Mouse (Mus musculus) lung, embryonic 14.5 days (tissue): ENCODE measurements around the gene Tln2. TPM values are rescaled to one million over a fixed set of nuclear protein-coding genes. Genes with fewer than 3 reads are reported as not detected.

Experiments
- ATAC-seq: fragments of 200-750 bp; cut with Nextera tagmentation; 2 replicates; pipeline ENCODE4 v1.8.0; 2017; ENCODE audit warnings: mild to moderate bottlenecking, moderate TSS enrichment, moderate library complexity; ENCODE audit not compliant: insufficient read depth
- DNase-seq: peaks from one replicate; pipeline ENCODE4 v3.0.0-alpha.2; 2015
- H3K27ac ChIP-seq: fragments of 300-500 bp; sonication (generic); 2 replicates; pipeline ENCODE4 v1.5.1; 2014; ENCODE audit warnings: low read depth, mild to moderate bottlenecking, moderate library complexity
- H3K27me3 ChIP-seq: fragments of 300-500 bp; sonication (generic); 2 replicates; pipeline ENCODE4 v1.6.1; 2014; ENCODE audit warnings: low read length, control low read depth; ENCODE audit not compliant: insufficient read depth
- H3K36me3 ChIP-seq: fragments of 300-500 bp; sonication (generic); 2 replicates; pipeline ENCODE4 v1.6.1; 2014; ENCODE audit warnings: control low read depth; ENCODE audit not compliant: insufficient read depth
- H3K4me1 ChIP-seq: fragments of 300-500 bp; sonication (generic); 2 replicates; pipeline ENCODE4 v1.6.1; 2014; ENCODE audit warnings: antibody characterized with exemption, control low read depth; ENCODE audit not compliant: insufficient read depth
- H3K4me2 ChIP-seq: fragments of 300-500 bp; sonication (generic); 2 replicates; pipeline ENCODE4 v1.6.1; 2014; ENCODE audit warnings: mild to moderate bottlenecking
- H3K4me3 ChIP-seq: fragments of 300-500 bp; sonication (generic); 2 replicates; pipeline ENCODE4 v1.5.1; 2014; ENCODE audit warnings: low read depth, low read length
- H3K9ac ChIP-seq: fragments of 300-500 bp; sonication (generic); 2 replicates; pipeline ENCODE4 v1.6.1; 2014
- H3K9me3 ChIP-seq: fragments of 300-500 bp; sonication (generic); 2 replicates; pipeline ENCODE4 v1.6.1; 2016; ENCODE audit warnings: low read depth, low read length, control low read depth
- CTCF ChIP-seq: IDR thresholded peaks from 2 replicates; pipeline ENCODE4 v1.5.1; 2016; ENCODE audit warnings: antibody characterized with exemption, low read depth
- WGBS: fragments of 180-500 bp; shearing (Covaris S2); extraction: QIAGEN DNeasy Blood & Tissue Kit; methylation state at CpG from one replicate; pipeline ENCODE4 v1.1.7; 2014; 5-methylcytosine and 5-hydroxymethylcytosine counted together
- polyA plus RNA-seq: library from polyadenylated mRNA; unstranded; fragments of >200 nt; fragmentation: Nextera tagmentation; extraction: Ambion mirVana; gene quantifications from 2 replicates; pipeline ENCODE4 v1.2.1, GENCODE M21; 2014

The Tln2 gene
- polyA plus RNA-seq, 1 experiment from 2014 or later, result 19.1 TPM

GRCm38 (mm10) chr9:67196609-67197008 is 362.9 kb downstream of the Tln2 start:
- Histone ChIP-seq H3K4me2 (no peak overlapping the region), H3K36me3 (no peaks in the 10 kb centered on the region), H3K9me3 (no peaks in the 10 kb centered on the region), H3K4me3 (no peak overlapping the region), H3K27ac (no peak overlapping the region), H3K9ac (no peak overlapping the region), H3K27me3 (no peaks in the 10 kb centered on the region), H3K4me1 (no peaks in the 10 kb centered on the region)
- ATAC-seq (no peak), DNase-seq (no peak)
- no peak for TF ChIP-seq CTCF
- 94% methylated on average over 8 of the region's 8 CpGs for WGBS

GRCm38 (mm10) chr9:67195306-67195705 is 364.2 kb downstream of the Tln2 start:
- no peak for TF ChIP-seq CTCF
- Histone ChIP-seq H3K9me3 (no peaks in the 10 kb centered on the region), H3K4me1 (no peaks in the 10 kb centered on the region), H3K36me3 (no peaks in the 10 kb centered on the region), H3K4me2 (no peak overlapping the region), H3K4me3 (no peak overlapping the region), H3K27me3 (no peaks in the 10 kb centered on the region), H3K9ac (no peak overlapping the region), H3K27ac (no peak overlapping the region)
- DNase-seq (no peak), ATAC-seq (no peak)
- 79% methylated on average over 7 of the region's 7 CpGs for WGBS

GRCm38 (mm10) chr9:67191488-67192331 is 367.8 kb downstream of the Tln2 start:
- no peak for ATAC-seq
- no peak overlapping the region for H3K27ac ChIP-seq

GRCm38 (mm10) chr9:67187686-67188085 is 371.8 kb downstream of the Tln2 start:
- no peak overlapping the region for H3K4me2 ChIP-seq
- TF ChIP-seq CTCF, result no peak
- no peaks in the 10 kb centered on the region for H3K36me3 ChIP-seq
- no peak overlapping the region for H3K27ac ChIP-seq
- no peak overlapping the region for H3K9ac ChIP-seq
- WGBS, result 58% methylated on average over 5 of the region's 5 CpGs
- DNase-seq (no peak), ATAC-seq (no peak)
- no peaks in the 10 kb centered on the region for H3K27me3 ChIP-seq
- no peak overlapping the region for H3K4me3 ChIP-seq
- H3K9me3 ChIP-seq, result no peaks in the 10 kb centered on the region
- H3K4me1 ChIP-seq, result no peaks in the 10 kb centered on the region

More at GRCm38 (mm10) chr9:67191488-67192331, 367.8 kb downstream of the Tln2 start:
- no peak overlapping the region for H3K4me2 ChIP-seq
- H3K9ac ChIP-seq, result no peak overlapping the region
- no peak for DNase-seq
- no peaks in the 10 kb centered on the region for H3K27me3 ChIP-seq
- no peak overlapping the region for H3K4me3 ChIP-seq
- no peaks in the 10 kb centered on the region for H3K4me1 ChIP-seq
- no peaks in the 10 kb centered on the region for H3K36me3 ChIP-seq
- WGBS, result 52% methylated on average over 10 of the region's 10 CpGs
- TF ChIP-seq CTCF, result no peak
- no peaks in the 10 kb centered on the region for H3K9me3 ChIP-seq

GRCm38 (mm10) chr9:67187182-67187581 is 372.3 kb downstream of the Tln2 start:
- no peak for ATAC-seq
- Histone ChIP-seq H3K27ac (no peak overlapping the region), H3K4me3 (no peak overlapping the region), H3K9me3 (no peaks in the 10 kb centered on the region), H3K36me3 (no peaks in the 10 kb centered on the region), H3K4me1 (peaks cover 3% of the 10 kb centered on the region; the same call in 1 of the 2 replicates), H3K9ac (no peak overlapping the region), H3K27me3 (no peaks in the 10 kb centered on the region), H3K4me2 (no peak overlapping the region)
- no peak for TF ChIP-seq CTCF
- DNase-seq, result no peak
- 48% methylated on average over 4 of the region's 4 CpGs for WGBS

- 76% methylated on average over 2 of the region's 2 CpGs for WGBS
- no peak overlapping the region for H3K9ac ChIP-seq
- H3K9me3 ChIP-seq, result no peaks in the 10 kb centered on the region
- TF ChIP-seq CTCF, result no peak
- H3K4me3 ChIP-seq, result no peak overlapping the region
- H3K36me3 ChIP-seq, result no peaks in the 10 kb centered on the region
- DNase-seq, result no peak
- H3K4me1 ChIP-seq, result peaks cover 4% of the 10 kb centered on the region; the same call in 1 of the 2 replicates
- H3K27me3 ChIP-seq, result no peaks in the 10 kb centered on the region
- no peak for ATAC-seq
- H3K4me2 ChIP-seq, result no peak overlapping the region
- H3K27ac ChIP-seq, result no peak overlapping the region
Measured at GRCm38 (mm10) chr9:67184556-67184955, 374.9 kb downstream of the Tln2 start.

GRCm38 (mm10) chr9:67183520-67183919 is 376.0 kb downstream of the Tln2 start:
- H3K9me3 ChIP-seq, result no peaks in the 10 kb centered on the region
- no peak overlapping the region for H3K27ac ChIP-seq
- ATAC-seq (no peak), DNase-seq (no peak)
- H3K27me3 ChIP-seq, result no peaks in the 10 kb centered on the region
- H3K36me3 ChIP-seq, result no peaks in the 10 kb centered on the region
- H3K9ac ChIP-seq, result no peak overlapping the region
- peaks cover 8% of the 10 kb centered on the region; the same call in 1 of the 2 replicates for H3K4me1 ChIP-seq
- no peak overlapping the region for H3K4me3 ChIP-seq
- WGBS, result 82% methylated on average over 2 of the region's 2 CpGs
- TF ChIP-seq CTCF, result no peak
- no peak overlapping the region for H3K4me2 ChIP-seq
